Mouse (Mus musculus) heart, postnatal 0 days (tissue): Measurements from ENCODE around the gene 0610012G03Rik. TPM values are rescaled to one million over a fixed set of nuclear protein-coding genes. Genes with fewer than 3 reads are reported as not detected.

Experiments used
- ATAC-seq: fragments of 200-750 bp; cut with Nextera tagmentation; 2 replicates; pipeline ENCODE4 v1.8.0; 2017; ENCODE audit warnings: low read depth, moderate number of reproducible peaks, moderate library complexity; ENCODE audit not compliant: insufficient read depth
- DNase-seq: peaks from one replicate; pipeline ENCODE4 v3.0.0-alpha.2; 2016; ENCODE audit warnings: low spot score
- H3K27ac ChIP-seq: fragments of 300-500 bp; sonication (generic); 2 replicates; pipeline ENCODE4 v1.5.1; 2014; ENCODE audit warnings: low read depth, mild to moderate bottlenecking
- H3K27me3 ChIP-seq: fragments of 300-500 bp; sonication (generic); 2 replicates; pipeline ENCODE4 v1.6.1; 2014; ENCODE audit warnings: low read length, mixed read lengths; ENCODE audit not compliant: control insufficient read depth, insufficient read depth
- H3K36me3 ChIP-seq: fragments of 300-500 bp; sonication (generic); replicated peaks from 2 replicates; pipeline ENCODE4 v1.6.1; 2014; ENCODE audit warnings: low read length, mixed read lengths; ENCODE audit not compliant: control insufficient read depth, insufficient read depth
- H3K4me1 ChIP-seq: fragments of 300-500 bp; sonication (generic); 2 replicates; pipeline ENCODE4 v1.6.1; 2014; ENCODE audit warnings: antibody characterized with exemption; ENCODE audit not compliant: control insufficient read depth, insufficient read depth
- H3K4me2 ChIP-seq: fragments of 300-500 bp; sonication (generic); 2 replicates; pipeline ENCODE4 v1.6.1; 2014; ENCODE audit warnings: low read depth, mild to moderate bottlenecking, low read length, moderate library complexity
- H3K4me3 ChIP-seq: fragments of 300-500 bp; sonication (generic); 2 replicates; pipeline ENCODE4 v1.5.1; 2014; ENCODE audit warnings: low read depth, low read length
- H3K9ac ChIP-seq: fragments of 300-500 bp; sonication (generic); replicated peaks from 2 replicates; pipeline ENCODE4 v1.6.1; 2014; ENCODE audit warnings: low read depth, low read length, mixed read lengths
- H3K9me3 ChIP-seq: fragments of 300-500 bp; sonication (generic); replicated peaks from 2 replicates; pipeline ENCODE4 v1.6.1; 2016; ENCODE audit warnings: low read length; ENCODE audit not compliant: control insufficient read depth
- CTCF ChIP-seq: IDR thresholded peaks from 2 replicates; pipeline ENCODE4 v1.5.1; 2016; ENCODE audit warnings: antibody characterized with exemption, control low read depth, low read depth
- EP300 ChIP-seq: IDR thresholded peaks from 2 replicates; pipeline ENCODE4 v1.6.1; 2016; ENCODE audit warnings: antibody characterized with exemption, low read depth
- WGBS: fragments of 180-500 bp; shearing (Covaris S2); extraction: QIAGEN DNeasy Blood & Tissue Kit; methylation state at CpG from one replicate; pipeline ENCODE4 v1.1.7; 2014; 5-methylcytosine and 5-hydroxymethylcytosine counted together
- polyA plus RNA-seq: library from polyadenylated mRNA; unstranded; fragments of >200 nt; fragmentation: Nextera tagmentation; extraction: Ambion mirVana; gene quantifications from 2 replicates; pipeline ENCODE4 v1.2.1, GENCODE M21; 2015
- total RNA-seq: library from RNA; depleted of rRNA; stranded (reverse); fragments of >200 nt; gene quantifications from 2 replicates; pipeline ENCODE4 v1.2.3, GENCODE M21; 2014; ENCODE audit warnings: low replicate concordance

Gene 0610012G03Rik
- total and polyA plus RNA-seq, 2 experiments from 2014 or later, result 171 to 175 TPM

- no peak overlapping the region for H3K4me2 ChIP-seq
- H3K9ac ChIP-seq, result no peak overlapping the region
- 81% methylated on average over 6 of the region's 6 CpGs for WGBS
These were observed 2.9 kb downstream of the 0610012G03Rik start for GRCm38 (mm10) chr16:31945372-31945771.

GRCm38 (mm10) chr16:31944698-31945255, 3.5 kb downstream of the 0610012G03Rik start:
- DNase-seq, result no peak
- Histone ChIP-seq H3K4me3 (no peak overlapping the region), H3K9ac (no peak overlapping the region), H3K9me3 (no peaks in the 10 kb centered on the region), H3K4me1 (peaks cover 23% of the 10 kb centered on the region), H3K27me3 (no peaks in the 10 kb centered on the region), H3K36me3 (no peaks in the 10 kb centered on the region), H3K27ac (no peak overlapping the region), H3K4me2 (no peak overlapping the region)
- TF ChIP-seq EP300 (no peak), CTCF (no peak)
- 81% methylated on average over 12 of the region's 12 CpGs for WGBS
- no peak for ATAC-seq

More at GRCm38 (mm10) chr16:31945372-31945771, 2.9 kb downstream of the 0610012G03Rik start:
- Histone ChIP-seq H3K27ac (no peak overlapping the region), H3K36me3 (no peaks in the 10 kb centered on the region), H3K4me1 (peaks cover 23% of the 10 kb centered on the region), H3K27me3 (no peaks in the 10 kb centered on the region), H3K4me3 (no peak overlapping the region), H3K9me3 (no peaks in the 10 kb centered on the region)
- ATAC-seq (no peak), DNase-seq (no peak)
- TF ChIP-seq EP300 (no peak), CTCF (no peak)

GRCm38 (mm10) chr16:31943980-31944379, 4.3 kb downstream of the 0610012G03Rik start:
- Histone ChIP-seq H3K36me3 (no peaks in the 10 kb centered on the region), H3K9ac (no peak overlapping the region), H3K4me3 (no peak overlapping the region), H3K9me3 (no peaks in the 10 kb centered on the region), H3K27me3 (no peaks in the 10 kb centered on the region), H3K4me1 (peaks cover 19% of the 10 kb centered on the region), H3K4me2 (no peak overlapping the region), H3K27ac (no peak overlapping the region)
- peak; percentile 36; the same call in 1 of the 2 replicates for ATAC-seq
- WGBS, result 2% methylated on average over 10 of the region's 10 CpGs
- peak; percentile 68 for TF ChIP-seq CTCF
- no peak for TF ChIP-seq EP300
- peak; percentile 76 for DNase-seq

- Histone ChIP-seq H3K9me3 (no peaks in the 10 kb centered on the region), H3K9ac (no peak overlapping the region), H3K4me1 (peaks cover 9% of the 10 kb centered on the region; the same call in 1 of the 2 replicates), H3K4me2 (no peak overlapping the region), H3K4me3 (no peak overlapping the region), H3K36me3 (no peaks in the 10 kb centered on the region), H3K27me3 (peaks cover 2% of the 10 kb centered on the region; the same call in 1 of the 2 replicates), H3K27ac (no peak overlapping the region)
- DNase-seq (no peak), ATAC-seq (no peak)
- TF ChIP-seq CTCF, result no peak
- TF ChIP-seq EP300, result no peak
- WGBS, result 68% methylated on average over 2 of the region's 2 CpGs
These were observed 7.7 kb downstream of the 0610012G03Rik start for GRCm38 (mm10) chr16:31940586-31940985.

GRCm38 (mm10) chr16:31938856-31939255, 9.4 kb downstream of the 0610012G03Rik start:
- 42% methylated on average over 6 of the region's 6 CpGs for WGBS
- TF ChIP-seq CTCF (no peak), EP300 (no peak)
- no peaks in the 10 kb centered on the region for H3K9me3 ChIP-seq
- DNase-seq (peak; percentile 6), ATAC-seq (no peak)
- H3K27me3 ChIP-seq, result peaks cover 19% of the 10 kb centered on the region
- H3K4me3 ChIP-seq, result no peak overlapping the region
- H3K9ac ChIP-seq, result no peak overlapping the region
- H3K4me2 ChIP-seq, result no peak overlapping the region
- no peaks in the 10 kb centered on the region for H3K36me3 ChIP-seq
- peaks cover 18% of the 10 kb centered on the region for H3K4me1 ChIP-seq
- H3K27ac ChIP-seq, result no peak overlapping the region

GRCm38 (mm10) chr16:31936568-31936967, 11.7 kb downstream of the 0610012G03Rik start:
- no peak overlapping the region for H3K9ac ChIP-seq
- no peak for TF ChIP-seq EP300
- no peak for TF ChIP-seq CTCF
- no peak overlapping the region for H3K4me2 ChIP-seq
- H3K9me3 ChIP-seq, result no peaks in the 10 kb centered on the region
- H3K4me3 ChIP-seq, result no peak overlapping the region
- 88% methylated on average over 4 of the region's 4 CpGs for WGBS
- DNase-seq (no peak), ATAC-seq (no peak)
- no peaks in the 10 kb centered on the region for H3K36me3 ChIP-seq
- H3K27me3 ChIP-seq, result peaks cover 19% of the 10 kb centered on the region
- H3K27ac ChIP-seq, result no peak overlapping the region
- peaks cover 27% of the 10 kb centered on the region for H3K4me1 ChIP-seq
